Mouse (Mus musculus): ENCODE data around the gene Narfl. TPM values are rescaled to one million over a fixed set of nuclear protein-coding genes. Genes with fewer than 3 reads are reported as not detected.
A peak's percentile ranks its signal among the peaks of the same experiment; 100 is the strongest.

Narfl gene
- total RNA-seq, 2 experiments from 2014 or later: 37.4 to 39.8 TPM

GRCm38 (mm10) chr17:25749314-25749713 is 24.3 kb upstream of the Narfl start:
- no peak for TF ChIP-seq CTCF (conservative IDR thresholded peaks at IDR 0.05)
- no peak for DNase-seq (ENCODE audit: low spot score in 2 of 2)
- Histone ChIP-seq H3K4me3 (no peak overlapping the region), H3K27ac (no peak overlapping the region)

- no peak for TF ChIP-seq CTCF (conservative IDR thresholded peaks at IDR 0.05)
- peak in 1 of 2 experiments; percentile 44 for DNase-seq (ENCODE audit: low spot score in 2 of 2)
These were observed 22.1 kb upstream of the Narfl start for GRCm38 (mm10) chr17:25751446-25751845.

GRCm38 (mm10) chr17:25754241-25754640 is 19.3 kb upstream of the Narfl start, which contains the start of gene Msln:
Gene Msln (minus strand): TSS chr17:25754378.
- no peak within 1 kb of the TSS for H3K27ac ChIP-seq
- H3K4me3 ChIP-seq: no peak within 1 kb of the TSS

More at GRCm38 (mm10) chr17:25751446-25751845, 22.1 kb upstream of the Narfl start:
- H3K4me3 ChIP-seq: no peak overlapping the region
- H3K27ac ChIP-seq: peak overlapping the region; percentile 33

GRCm38 (mm10) chr17:25755086-25755485 is 18.5 kb upstream of the Narfl start:
- TF ChIP-seq CTCF (conservative IDR thresholded peaks at IDR 0.05): no peak
- Histone ChIP-seq H3K4me3 (no peak overlapping the region), H3K27ac (no peak overlapping the region)
- DNase-seq (ENCODE audit: low spot score in 2 of 2): no peak

More at GRCm38 (mm10) chr17:25754241-25754640, 19.3 kb upstream of the Narfl start, which contains the start of gene Msln:
- DNase-seq (ENCODE audit: low spot score in 2 of 2): no peak
- no peak for TF ChIP-seq CTCF (conservative IDR thresholded peaks at IDR 0.05)

- Histone ChIP-seq H3K4me3 (no peak overlapping the region), H3K27ac (no peak overlapping the region)
- TF ChIP-seq CTCF (conservative IDR thresholded peaks at IDR 0.05): no peak
- DNase-seq (ENCODE audit: low spot score in 2 of 2): no peak
These were observed 17.8 kb upstream of the Narfl start for GRCm38 (mm10) chr17:25755627-25756377.

- no peak for TF ChIP-seq CTCF (conservative IDR thresholded peaks at IDR 0.05)
- DNase-seq (ENCODE audit: low spot score in 2 of 2): no peak
These were observed 17.0 kb upstream of the Narfl start for GRCm38 (mm10) chr17:25756378-25757242.

GRCm38 (mm10) chr17:25757691-25758090 is 15.9 kb upstream of the Narfl start:
- Histone ChIP-seq H3K4me3 (no peak overlapping the region), H3K27ac (no peak overlapping the region)
- no peak for DNase-seq (ENCODE audit: low spot score in 2 of 2)
- TF ChIP-seq CTCF (conservative IDR thresholded peaks at IDR 0.05): no peak

More at GRCm38 (mm10) chr17:25756378-25757242, 17.0 kb upstream of the Narfl start:
- Histone ChIP-seq H3K4me3 (no peak overlapping the region), H3K27ac (no peak overlapping the region)

- no peak overlapping the region for H3K4me3 ChIP-seq
- DNase-seq (ENCODE audit: low spot score in 2 of 2): no peak
- TF ChIP-seq CTCF (conservative IDR thresholded peaks at IDR 0.05): no peak
- H3K27ac ChIP-seq: peak overlapping the region; percentile 96
These were observed 13.4 kb upstream of the Narfl start for GRCm38 (mm10) chr17:25760148-25760547.

GRCm38 (mm10) chr17:25761561-25761970 is 12.0 kb upstream of the Narfl start:
- Histone ChIP-seq H3K27ac (peak overlapping the region; percentile 96), H3K4me3 (no peak overlapping the region)
- TF ChIP-seq CTCF (conservative IDR thresholded peaks at IDR 0.05): no peak
- peak; percentile 54 to 77 for DNase-seq (ENCODE audit: low spot score in 2 of 2)

- TF ChIP-seq CTCF (conservative IDR thresholded peaks at IDR 0.05): no peak
- no peak overlapping the region for H3K4me3 ChIP-seq
- peak overlapping the region; percentile 96 for H3K27ac ChIP-seq
- no peak for DNase-seq (ENCODE audit: low spot score in 2 of 2)
These were observed 11.0 kb upstream of the Narfl start for GRCm38 (mm10) chr17:25762591-25762990.

GRCm38 (mm10) chr17:25765886-25766285 is 7.7 kb upstream of the Narfl start:
- no peak for TF ChIP-seq CTCF (conservative IDR thresholded peaks at IDR 0.05)
- Histone ChIP-seq H3K4me3 (no peak overlapping the region), H3K27ac (no peak overlapping the region)
- no peak for DNase-seq (ENCODE audit: low spot score in 2 of 2)

- TF ChIP-seq CTCF (conservative IDR thresholded peaks at IDR 0.05): no peak
These were observed 4.2 kb upstream of the Narfl start for GRCm38 (mm10) chr17:25769331-25769730.

More at GRCm38 (mm10) chr17:25769331-25769730, 4.2 kb upstream of the Narfl start:
- H3K27ac ChIP-seq: no peak overlapping the region
- H3K4me3 ChIP-seq: no peak overlapping the region
- no peak for DNase-seq (ENCODE audit: low spot score in 2 of 2)
